In the genomic region with DNA sequence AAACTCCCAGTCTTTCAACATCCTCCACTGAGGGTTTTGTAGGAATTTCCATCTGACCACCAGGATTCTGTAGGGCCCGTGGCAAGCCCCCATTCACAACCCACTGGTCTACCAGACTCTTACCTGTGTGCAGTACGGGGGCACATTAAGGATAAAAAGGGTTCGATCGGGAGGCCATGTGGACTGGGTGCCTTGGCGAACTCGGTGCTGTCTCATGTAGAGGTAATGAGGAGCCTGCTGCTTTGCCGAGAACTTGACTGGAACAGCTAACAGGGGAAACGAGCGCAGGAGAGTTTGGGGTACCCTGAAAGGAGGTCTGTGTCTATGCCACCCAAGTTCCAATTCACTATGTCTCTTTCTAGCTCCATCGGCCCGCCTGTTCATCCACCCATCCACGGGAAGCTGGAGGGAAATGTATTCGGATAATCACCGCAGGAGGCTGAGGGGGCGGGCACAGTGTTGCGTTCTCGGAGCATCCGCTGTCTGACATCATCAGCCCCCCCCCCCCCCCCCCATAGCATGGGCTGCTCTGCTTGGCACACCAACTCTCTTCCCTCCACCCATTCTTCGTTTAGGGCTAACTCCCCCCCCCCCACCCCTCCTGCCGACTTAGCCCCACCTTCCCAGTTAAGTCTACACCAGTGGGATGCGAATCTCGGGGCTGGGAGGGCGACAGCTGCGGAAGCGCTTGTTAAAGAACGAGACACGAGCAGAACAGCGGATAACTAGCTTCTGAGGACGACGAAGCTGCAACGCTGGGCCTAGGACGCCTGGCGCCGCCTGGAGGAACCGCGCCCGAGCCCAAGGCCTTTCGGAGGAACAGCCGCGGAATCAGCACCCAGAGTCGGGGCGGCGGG, we compare ENCODE assay signal across 8 mouse cellular contexts. TPM values are rescaled to one million over a fixed set of nuclear protein-coding genes. Genes with fewer than 3 reads are reported as not detected.
A peak's percentile ranks its signal among the peaks of the same experiment; 100 is the strongest.
DNase-seq lines count a peak whose midpoint lies in the region; ATAC-seq lines count a peak whose summit lies in the region.

No protein-coding gene starts in this region.

- peak overlapping the region; percentile 91 for H3K4me3 ChIP-seq in liver, embryonic 13.5 days (replicated peaks)

- H3K27me3 ChIP-seq in liver, embryonic 13.5 days: no peaks in the 10 kb centered on the region

- peaks cover 14% of the 10 kb centered on the region for H3K4me1 ChIP-seq in liver, embryonic 13.5 days (replicated peaks)

- H3K9me3 ChIP-seq in liver, embryonic 13.5 days (replicated peaks): no peaks in the 10 kb centered on the region

- H3K36me3 ChIP-seq in liver, embryonic 13.5 days: peaks cover 52% of the 10 kb centered on the region

- H3K27ac ChIP-seq in liver, embryonic 13.5 days: peak overlapping the region; percentile 63

- peak; percentile 60 for ATAC-seq in liver, embryonic 13.5 days (ENCODE audit: low read depth)

- 4% methylated on average over 43 of the region's 43 CpGs for WGBS in liver, embryonic 13.5 days (ENCODE audit: insufficient replicate concordance)

- peak; percentile 66 to 71 for DNase-seq in left cerebral cortex, adult 18-20 months (ENCODE audit: low spot score in 2 of 2)
- no peak for DNase-seq in left cerebral cortex, adult 11 months (ENCODE audit: low spot score)
- peak; percentile 40 for DNase-seq in cerebellum, adult 8-10 months
- DNase-seq in forelimb bud, embryonic 11.5 days (ENCODE audit: low read depth, low spot score): peak; percentile 31
- DNase-seq in kidney, adult 9 months: peak; percentile 34
- peak; percentile 11 for DNase-seq in liver, embryonic 13.5 days
- peak; percentile 16 to 34 for DNase-seq in natural killer cell, adult 2 months (ENCODE audit: low spot score in 2 of 2)
- DNase-seq in thymus, postnatal 0 days (ENCODE audit: low spot score): peak; percentile 61

- peak overlapping the region; percentile 89 for H3K4me2 ChIP-seq in liver, embryonic 13.5 days

- peak overlapping the region; percentile 83 for H3K9ac ChIP-seq in liver, embryonic 13.5 days

RNA-seq across cellular contexts. Expression of a gene that starts 0.7 kb away (rescaled TPM):
- 100 to 1,000 TPM; 154 to 189 TPM for total RNA-seq in left cerebral cortex, adult 18-20 months (2021)
- 35.6 and 40.9 TPM in 2 replicates for polyA plus RNA-seq in liver, embryonic 13.5 days (2015; fragmentation: Nextera tagmentation; extraction: Ambion mirVana)
- 66.2 and 66.9 TPM in 2 replicates for polyA plus RNA-seq in thymus, postnatal 0 days (2015; fragmentation: Nextera tagmentation; extraction: Ambion mirVana)

RNA-seq across cellular contexts. Expression of a gene that starts 27.2 kb away (rescaled TPM):
- 10 to 100 TPM; 83.2 to 93.1 TPM for total RNA-seq in left cerebral cortex, adult 18-20 months (2021)
- polyA plus RNA-seq in liver, embryonic 13.5 days (2015; fragmentation: Nextera tagmentation; extraction: Ambion mirVana): 65.0 and 69.6 TPM in 2 replicates
- polyA plus RNA-seq in thymus, postnatal 0 days (2015; fragmentation: Nextera tagmentation; extraction: Ambion mirVana): 131 and 134 TPM in 2 replicates

RNA-seq across cellular contexts. Expression of a gene that starts 32.6 kb away (rescaled TPM):
- total RNA-seq in left cerebral cortex, adult 18-20 months (2021): 1 to 10 TPM; 9.0 to 9.4 TPM
- 20.1 and 23.8 TPM in 2 replicates for polyA plus RNA-seq in liver, embryonic 13.5 days (2015; fragmentation: Nextera tagmentation; extraction: Ambion mirVana)
- 74.8 and 83.2 TPM in 2 replicates for polyA plus RNA-seq in thymus, postnatal 0 days (2015; fragmentation: Nextera tagmentation; extraction: Ambion mirVana)

RNA-seq across cellular contexts. Expression of a gene that starts 50.5 kb away (rescaled TPM):
- total RNA-seq in left cerebral cortex, adult 18-20 months (2021): 10 to 100 TPM; 60.3 to 68.1 TPM
- polyA plus RNA-seq in liver, embryonic 13.5 days (2015; fragmentation: Nextera tagmentation; extraction: Ambion mirVana): 110 and 147 TPM in 2 replicates
- 33.9 and 38.1 TPM in 2 replicates for polyA plus RNA-seq in thymus, postnatal 0 days (2015; fragmentation: Nextera tagmentation; extraction: Ambion mirVana)
